Mouse (Mus musculus): ENCODE data around the gene Ankrd1.

DNA sequence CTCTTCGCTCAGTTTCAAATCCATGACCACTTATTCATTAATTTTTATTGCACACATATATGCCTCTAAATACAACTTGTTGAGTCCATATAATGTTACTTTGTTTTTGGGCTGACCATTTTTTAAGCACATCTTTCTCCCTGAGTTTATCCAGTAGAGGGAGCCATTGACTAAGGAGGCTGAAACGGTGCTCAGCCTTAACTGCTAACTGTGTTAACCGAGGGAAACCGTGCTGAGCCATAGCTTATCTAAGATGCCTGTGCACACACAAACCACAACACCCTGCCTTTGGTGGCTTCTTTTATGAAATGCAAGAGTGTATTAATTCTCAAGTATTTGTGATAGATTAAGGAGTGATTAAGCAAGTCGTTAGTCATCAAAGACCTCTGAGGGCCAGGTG, 29.1 kb downstream of the Ankrd1 start:
- TF ChIP-seq CTCF (IDR thresholded peaks at IDR 0.05; ENCODE audit: insufficient read depth, low read depth, low read length) (no peak), POLR2A (IDR thresholded peaks at IDR 0.05; ENCODE audit: insufficient read depth, low read depth, low read length) (no peak)

Data from olfactory bulb, adult 2 months (tissue).